Mouse (Mus musculus) liver, embryonic 15.5 days (tissue): ENCODE results near the gene Hyal6. TPM values are rescaled to one million over a fixed set of nuclear protein-coding genes. Genes with fewer than 3 reads are reported as not detected.

Experiments used
- ATAC-seq: fragments of 200-750 bp; cut with Nextera tagmentation; 2 replicates; pipeline ENCODE4 v1.8.0; 2017; ENCODE audit warnings: moderate number of reproducible peaks, mild to moderate bottlenecking, moderate library complexity; ENCODE audit not compliant: insufficient read depth
- H3K27ac ChIP-seq: fragments of 300-500 bp; sonication (generic); replicated peaks from 2 replicates; pipeline ENCODE4 v1.5.1; 2015; ENCODE audit warnings: mild to moderate bottlenecking, inconsistent platforms
- H3K27me3 ChIP-seq: fragments of 300-500 bp; sonication (generic); 2 replicates; pipeline ENCODE4 v1.6.1; 2015; ENCODE audit warnings: mild to moderate bottlenecking, inconsistent platforms
- H3K36me3 ChIP-seq: fragments of 300-500 bp; sonication (generic); replicated peaks from 2 replicates; pipeline ENCODE4 v1.6.1; 2015; ENCODE audit warnings: moderate library complexity, mild to moderate bottlenecking, inconsistent platforms
- H3K4me1 ChIP-seq: fragments of 300-500 bp; sonication (generic); replicated peaks from 2 replicates; pipeline ENCODE4 v1.6.1; 2015; ENCODE audit warnings: inconsistent platforms
- H3K4me2 ChIP-seq: fragments of 300-500 bp; sonication (generic); 2 replicates; pipeline ENCODE4 v1.6.1; 2015; ENCODE audit warnings: moderate library complexity, mild to moderate bottlenecking, inconsistent platforms
- H3K4me3 ChIP-seq: fragments of 300-500 bp; sonication (generic); replicated peaks from 2 replicates; pipeline ENCODE4 v1.5.1; 2015; ENCODE audit warnings: mild to moderate bottlenecking, inconsistent platforms
- H3K9ac ChIP-seq: fragments of 300-500 bp; sonication (generic); 2 replicates; pipeline ENCODE4 v1.6.1; 2015; ENCODE audit warnings: moderate library complexity, mild to moderate bottlenecking, inconsistent platforms
- H3K9me3 ChIP-seq: fragments of 300-500 bp; sonication (generic); replicated peaks from 2 replicates; pipeline ENCODE4 v1.6.1; 2016; ENCODE audit warnings: inconsistent platforms
- WGBS: fragments of 180-500 bp; shearing (Covaris S2); methylation state at CpG from one replicate; pipeline ENCODE4 v1.1.7; 2015; ENCODE audit warnings: mixed read lengths; ENCODE audit not compliant: insufficient replicate concordance; 5-methylcytosine and 5-hydroxymethylcytosine counted together
- polyA plus RNA-seq: library from polyadenylated mRNA; unstranded; fragments of >200 nt; fragmentation: Nextera tagmentation; extraction: Ambion mirVana; gene quantifications from 2 replicates; pipeline ENCODE4 v1.2.1, GENCODE M21; 2015

Hyal6 gene
- not detected in 2 replicates for polyA plus RNA-seq

DNA sequence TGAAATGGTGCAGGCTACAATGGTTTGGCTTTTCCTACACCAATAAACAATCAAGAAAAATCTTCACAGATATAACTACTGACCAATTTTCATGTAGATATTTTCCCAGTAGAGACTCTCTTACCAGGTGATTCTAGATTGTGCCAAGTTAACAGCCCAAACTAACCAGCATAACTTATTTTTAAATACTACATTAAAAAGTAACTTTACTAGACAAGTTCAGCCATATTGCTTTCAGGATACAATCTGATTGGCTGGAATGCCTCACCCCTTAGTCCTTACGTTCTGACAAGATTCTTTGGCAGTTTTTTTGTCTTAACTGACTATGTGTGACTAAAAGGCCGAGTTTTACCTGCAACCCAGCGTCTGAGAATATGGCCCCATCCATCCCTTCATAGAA is at the start of gene Hyal6:
Gene Hyal6, plus strand, starts transcription at position 301 of the 400 bp plus-strand sequence.
- Histone ChIP-seq H3K4me3 (no peak within 1 kb of the TSS), H3K9ac (no peak within 1 kb of the TSS), H3K27me3 (no peaks in the 10 kb centered on the region), H3K4me1 (no peaks in the 10 kb centered on the region), H3K9me3 (no peaks in the 10 kb centered on the region), H3K27ac (no peak within 1 kb of the TSS), H3K36me3 (no peaks in the 10 kb centered on the region), H3K4me2 (no peak within 1 kb of the TSS)
- ATAC-seq, result no peak
- WGBS, result 52% methylated on average over 3 of the region's 3 CpGs

DNA sequence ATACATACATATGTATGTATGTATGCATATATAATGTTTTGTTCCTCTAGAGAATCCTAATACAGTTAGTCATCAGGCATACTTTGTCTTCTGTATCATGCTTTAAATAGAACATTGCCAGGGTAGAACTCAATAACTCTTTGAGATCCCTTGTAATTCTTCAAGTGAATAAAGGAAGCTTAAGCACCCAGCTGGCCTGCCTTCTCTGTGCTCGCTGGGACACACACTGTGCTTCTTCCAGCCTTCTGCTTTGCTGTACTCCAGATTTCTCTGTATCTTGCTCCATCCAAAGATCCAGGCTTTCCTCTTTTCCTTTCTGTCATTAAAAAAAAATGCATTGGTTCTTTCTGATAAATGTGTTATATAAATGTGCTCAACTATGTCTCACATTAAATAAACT is 45.2 kb upstream of the Hyal6 start:
- H3K4me1 ChIP-seq, result no peaks in the 10 kb centered on the region
- ATAC-seq, result no peak
- no peak overlapping the region for H3K4me3 ChIP-seq
- H3K27me3 ChIP-seq, result no peaks in the 10 kb centered on the region
- no peak overlapping the region for H3K4me2 ChIP-seq
- no peaks in the 10 kb centered on the region for H3K9me3 ChIP-seq
- no peaks in the 10 kb centered on the region for H3K36me3 ChIP-seq
- no peak overlapping the region for H3K27ac ChIP-seq
- no peak overlapping the region for H3K9ac ChIP-seq
- 33% methylated on average over 1 of the region's 1 CpGs for WGBS

- Histone ChIP-seq H3K4me1 (no peaks in the 10 kb centered on the region), H3K27ac (no peak overlapping the region), H3K4me3 (no peak overlapping the region), H3K4me2 (no peak overlapping the region), H3K9ac (no peak overlapping the region), H3K9me3 (no peaks in the 10 kb centered on the region), H3K36me3 (no peaks in the 10 kb centered on the region), H3K27me3 (no peaks in the 10 kb centered on the region)
- no peak for ATAC-seq
- WGBS, result 58% methylated on average over 11 of the region's 11 CpGs
These were observed 38.3 kb upstream of the Hyal6 start for GRCm38 (mm10) chr6:24694455-24695410.

DNA sequence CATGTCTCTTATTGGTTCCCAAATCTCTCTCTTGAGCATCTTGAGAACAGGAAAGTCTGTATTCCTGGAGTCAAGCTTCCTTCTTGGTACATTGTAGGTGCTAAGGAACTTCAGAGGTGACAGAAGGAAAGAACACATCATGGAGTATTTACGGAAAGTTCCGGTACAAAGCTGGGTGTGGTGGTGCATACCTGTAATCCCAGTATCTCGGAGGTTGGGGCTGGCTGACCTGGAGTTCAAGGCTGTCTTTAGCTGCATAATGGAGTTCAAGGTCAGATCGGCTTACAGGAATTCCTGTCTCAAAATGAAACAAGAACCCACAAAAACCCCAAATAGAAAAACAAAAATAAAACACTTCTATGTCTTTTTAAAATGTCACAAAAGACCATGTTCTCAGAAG is 36.9 kb upstream of the Hyal6 start:
- H3K4me1 ChIP-seq, result no peaks in the 10 kb centered on the region
- H3K4me3 ChIP-seq, result no peak overlapping the region
- no peak overlapping the region for H3K27ac ChIP-seq
- no peaks in the 10 kb centered on the region for H3K9me3 ChIP-seq
- WGBS, result 59% methylated on average over 4 of the region's 4 CpGs
- no peak for ATAC-seq
- H3K27me3 ChIP-seq, result no peaks in the 10 kb centered on the region
- H3K36me3 ChIP-seq, result no peaks in the 10 kb centered on the region
- no peak overlapping the region for H3K9ac ChIP-seq
- no peak overlapping the region for H3K4me2 ChIP-seq

GRCm38 (mm10) chr6:24697216-24697615 is 35.8 kb upstream of the Hyal6 start:
- Histone ChIP-seq H3K9ac (no peak overlapping the region), H3K27ac (no peak overlapping the region), H3K4me2 (no peak overlapping the region), H3K27me3 (no peaks in the 10 kb centered on the region), H3K4me1 (no peaks in the 10 kb centered on the region), H3K36me3 (no peaks in the 10 kb centered on the region), H3K9me3 (no peaks in the 10 kb centered on the region), H3K4me3 (no peak overlapping the region)
- WGBS, result 68% methylated on average over 5 of the region's 5 CpGs
- no peak for ATAC-seq

DNA sequence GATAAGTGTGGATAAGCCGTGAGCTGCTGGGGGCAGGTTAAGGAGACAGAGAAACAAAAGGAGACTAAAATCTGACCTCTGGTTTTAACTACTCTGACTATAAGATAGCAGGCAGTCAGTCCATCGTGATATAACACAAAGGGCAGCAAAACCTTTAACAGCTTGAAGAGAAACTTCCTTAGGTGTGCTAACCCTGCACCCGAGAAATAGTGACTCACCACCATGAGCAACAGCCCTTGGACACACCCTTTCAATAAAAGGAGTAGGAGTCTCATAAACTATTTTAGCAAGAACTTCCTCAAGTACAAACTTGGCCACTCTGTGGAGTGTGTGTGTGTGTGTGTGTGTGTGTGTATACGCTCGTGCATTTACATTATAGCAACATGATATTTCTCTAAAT is 26.0 kb upstream of the Hyal6 start:
- Histone ChIP-seq H3K4me2 (no peak overlapping the region), H3K27me3 (no peaks in the 10 kb centered on the region), H3K36me3 (no peaks in the 10 kb centered on the region), H3K4me1 (no peaks in the 10 kb centered on the region), H3K9me3 (no peaks in the 10 kb centered on the region), H3K4me3 (no peak overlapping the region), H3K9ac (no peak overlapping the region), H3K27ac (no peak overlapping the region)
- 54% methylated on average over 5 of the region's 5 CpGs for WGBS
- ATAC-seq, result no peak

- no peak overlapping the region for H3K4me2 ChIP-seq
- no peaks in the 10 kb centered on the region for H3K27me3 ChIP-seq
- no peaks in the 10 kb centered on the region for H3K9me3 ChIP-seq
- ATAC-seq, result no peak
- H3K4me3 ChIP-seq, result no peak overlapping the region
- 50% methylated on average over 2 of the region's 2 CpGs for WGBS
- H3K9ac ChIP-seq, result no peak overlapping the region
- H3K4me1 ChIP-seq, result no peaks in the 10 kb centered on the region
- H3K36me3 ChIP-seq, result no peaks in the 10 kb centered on the region
- H3K27ac ChIP-seq, result no peak overlapping the region
These were observed 25.5 kb upstream of the Hyal6 start for GRCm38 (mm10) chr6:24707499-24707898.

DNA sequence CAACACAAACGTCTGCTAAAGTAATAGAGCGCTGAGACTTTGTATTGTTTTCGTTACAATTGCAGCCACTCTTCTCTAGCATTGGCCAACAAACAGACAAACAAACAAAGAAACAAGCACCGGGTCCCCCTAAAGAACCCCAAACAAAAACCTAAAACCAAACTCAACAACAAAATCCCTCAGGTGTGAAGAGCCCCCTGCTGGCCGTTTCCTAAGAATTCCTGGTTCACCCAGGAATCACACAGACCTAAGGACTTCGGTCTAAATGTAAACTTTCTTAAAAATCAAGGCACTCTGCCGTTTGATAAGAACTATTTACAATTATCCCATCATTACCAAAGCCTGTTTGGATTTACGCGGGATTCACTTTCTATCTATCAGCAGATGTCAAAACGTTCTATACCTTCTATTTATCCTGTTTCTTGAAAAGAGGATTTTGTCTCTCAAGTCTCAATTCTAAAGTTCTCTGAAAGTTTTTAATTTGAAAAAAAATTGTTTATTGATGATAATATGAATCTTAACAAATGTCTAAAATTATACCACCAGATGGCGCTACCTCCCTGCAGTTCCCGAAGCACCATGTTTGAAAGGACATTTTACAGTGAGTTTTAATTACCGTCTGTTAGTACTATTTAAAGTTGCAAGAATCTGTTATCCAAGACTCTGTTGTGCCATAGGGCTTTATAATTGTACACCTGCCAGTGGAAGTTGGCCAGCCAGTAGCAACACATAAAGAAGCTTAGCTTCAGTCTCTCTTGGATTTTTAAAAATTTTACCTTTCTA is 11.5 kb upstream of the Hyal6 start:
- H3K9ac ChIP-seq, result no peak overlapping the region
- no peaks in the 10 kb centered on the region for H3K4me1 ChIP-seq
- no peak overlapping the region for H3K4me2 ChIP-seq
- ATAC-seq, result no peak
- no peaks in the 10 kb centered on the region for H3K36me3 ChIP-seq
- H3K27ac ChIP-seq, result no peak overlapping the region
- H3K27me3 ChIP-seq, result no peaks in the 10 kb centered on the region
- 22% methylated on average over 13 of the region's 13 CpGs for WGBS
- H3K4me3 ChIP-seq, result no peak overlapping the region
- H3K9me3 ChIP-seq, result no peaks in the 10 kb centered on the region

- no peak for ATAC-seq
- H3K9ac ChIP-seq, result no peak overlapping the region
These were observed 4.9 kb upstream of the Hyal6 start for GRCm38 (mm10) chr6:24728130-24728529.

GRCm38 (mm10) chr6:24734565-24734964 is 1.5 kb downstream of the Hyal6 start:
- H3K4me2 ChIP-seq, result no peak overlapping the region
- no peak overlapping the region for H3K9ac ChIP-seq
- H3K27me3 ChIP-seq, result no peaks in the 10 kb centered on the region
- no peaks in the 10 kb centered on the region for H3K36me3 ChIP-seq
- no peaks in the 10 kb centered on the region for H3K9me3 ChIP-seq
- no peak for ATAC-seq
- WGBS, result 65% methylated on average over 6 of the region's 6 CpGs
- H3K4me1 ChIP-seq, result no peaks in the 10 kb centered on the region
- no peak overlapping the region for H3K4me3 ChIP-seq
- H3K27ac ChIP-seq, result no peak overlapping the region

More at GRCm38 (mm10) chr6:24728130-24728529, 4.9 kb upstream of the Hyal6 start:
- Histone ChIP-seq H3K4me1 (no peaks in the 10 kb centered on the region), H3K27ac (no peak overlapping the region), H3K4me3 (no peak overlapping the region), H3K36me3 (no peaks in the 10 kb centered on the region), H3K4me2 (no peak overlapping the region), H3K9me3 (no peaks in the 10 kb centered on the region), H3K27me3 (no peaks in the 10 kb centered on the region)
- WGBS, result 4% methylated on average over 1 of the region's 1 CpGs

DNA sequence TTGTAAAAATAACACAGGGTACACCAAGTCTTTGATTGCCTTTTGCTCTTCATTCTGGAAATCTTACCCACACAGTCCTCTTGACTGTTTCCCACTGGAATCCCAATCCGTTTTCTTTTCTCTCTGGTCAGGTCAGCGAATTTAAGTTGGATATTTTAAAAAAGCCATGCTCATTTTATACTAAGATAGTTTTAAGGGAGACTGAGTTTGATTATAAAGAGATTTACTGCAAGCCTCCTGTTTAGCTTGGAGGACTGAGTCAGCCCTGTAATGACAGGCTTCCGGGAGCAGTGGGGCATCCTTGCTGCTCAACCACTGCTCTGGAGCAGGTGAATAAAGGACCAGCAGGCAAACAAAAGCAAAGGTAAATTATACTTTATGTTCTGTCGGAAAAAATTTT is 15.0 kb downstream of the Hyal6 start, which contains the start of gene Hyal4:
Gene Hyal4, plus strand, starts transcription at position 301 of the 400 bp plus-strand sequence.
- Histone ChIP-seq H3K27me3 (no peaks in the 10 kb centered on the region), H3K36me3 (no peaks in the 10 kb centered on the region), H3K4me2 (no peak within 1 kb of the TSS), H3K4me1 (no peaks in the 10 kb centered on the region), H3K9me3 (no peaks in the 10 kb centered on the region), H3K4me3 (no peak within 1 kb of the TSS), H3K27ac (no peak within 1 kb of the TSS), H3K9ac (no peak within 1 kb of the TSS)
- no peak for ATAC-seq
- WGBS, result 49% methylated on average over 4 of the region's 4 CpGs
